Mouse (Mus musculus) B cell, adult 62 days (primary cell): ENCODE results near the gene S100a13. TPM values are rescaled to one million over a fixed set of nuclear protein-coding genes. Genes with fewer than 3 reads are reported as not detected.

Experiments
- total RNA-seq: library from RNA; stranded (reverse); gene quantifications from 4 replicates; pipeline ENCODE4 v1.2.4, GENCODE M21; 2023

S100a13 gene
- total RNA-seq: 14.6 to 23.9 TPM (median 17.6 TPM) in 4 replicates

DNA sequence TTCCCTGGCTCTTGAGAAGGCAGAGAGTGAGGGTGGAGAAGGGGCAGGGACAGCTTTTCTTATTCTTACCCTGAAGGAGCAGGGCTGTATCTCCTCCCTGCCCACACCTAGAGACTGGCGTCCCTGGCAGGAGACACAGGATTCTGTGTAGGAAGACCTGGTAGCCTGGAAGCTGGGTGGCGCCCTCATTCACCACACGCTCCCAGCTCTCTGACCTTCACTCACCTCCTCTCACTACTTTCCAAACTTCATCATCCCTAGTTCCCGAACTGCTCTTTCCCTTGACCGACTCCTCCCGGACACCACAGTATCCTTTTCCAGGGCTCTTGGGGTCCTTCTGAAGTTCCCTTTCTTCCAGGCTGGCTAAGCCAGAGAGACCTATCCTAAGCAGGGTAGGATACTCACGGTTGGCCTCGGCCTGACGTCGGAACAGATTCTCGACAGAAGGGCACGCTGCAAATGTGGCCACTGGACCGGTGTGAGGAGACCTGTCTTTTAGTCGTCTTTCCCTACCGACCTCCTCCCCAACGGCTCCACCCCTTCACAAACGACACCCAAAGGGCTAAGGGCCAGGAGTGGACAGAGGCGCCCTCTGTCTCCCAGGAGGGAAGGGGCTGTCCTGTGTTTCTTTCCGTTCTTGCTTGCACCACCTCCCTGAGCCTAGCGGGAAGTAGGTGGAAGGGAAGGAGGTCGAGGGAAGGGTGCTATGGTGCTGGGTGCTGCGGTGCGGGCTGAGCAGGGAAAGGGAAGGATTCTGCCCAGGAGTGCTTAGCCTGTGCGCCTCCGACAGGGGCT, at the start of gene S100a13, which contains the start of gene S100a1:
TSS of gene S100a13 (plus strand) at position 640 of the 795 bp plus-strand sequence.
TSS of gene S100a1 (minus strand) at position 597 of the 795 bp plus-strand sequence.

DNA sequence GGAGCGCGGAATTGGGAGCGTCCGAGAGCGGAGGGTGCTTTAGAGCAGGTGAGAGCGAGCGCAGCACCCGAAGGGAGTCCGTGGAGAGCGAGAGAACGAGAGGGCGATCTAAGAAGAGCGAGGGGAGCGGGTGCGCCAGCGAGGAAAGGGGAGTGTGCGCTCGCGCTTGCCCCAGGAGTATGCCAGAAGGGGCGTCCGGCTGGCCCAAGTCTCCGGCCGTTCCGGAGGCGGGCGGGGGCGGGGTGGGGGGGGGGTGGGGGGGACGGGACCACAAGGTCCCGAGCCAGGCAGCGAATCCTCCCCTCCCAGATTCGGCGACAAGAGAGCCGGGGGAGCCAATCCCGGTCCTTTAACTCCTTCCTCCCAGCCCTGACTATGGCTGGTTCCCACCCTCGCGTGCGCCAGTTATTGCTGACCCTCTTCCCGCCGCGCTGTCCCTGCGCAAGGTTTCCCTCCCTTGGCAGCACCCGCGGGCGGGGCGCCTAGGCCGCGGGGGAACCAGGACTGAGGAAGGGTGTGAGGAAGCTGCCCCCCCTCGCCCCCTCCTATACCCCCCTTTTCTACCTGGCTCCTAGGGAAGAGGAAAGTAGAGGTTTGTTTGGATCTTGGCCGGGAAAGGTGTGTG, 48.4 kb upstream of the S100a13 start, which contains the start of gene Npr1:
TSS of gene Npr1 (minus strand) at position 181 of the 625 bp plus-strand sequence.

DNA sequence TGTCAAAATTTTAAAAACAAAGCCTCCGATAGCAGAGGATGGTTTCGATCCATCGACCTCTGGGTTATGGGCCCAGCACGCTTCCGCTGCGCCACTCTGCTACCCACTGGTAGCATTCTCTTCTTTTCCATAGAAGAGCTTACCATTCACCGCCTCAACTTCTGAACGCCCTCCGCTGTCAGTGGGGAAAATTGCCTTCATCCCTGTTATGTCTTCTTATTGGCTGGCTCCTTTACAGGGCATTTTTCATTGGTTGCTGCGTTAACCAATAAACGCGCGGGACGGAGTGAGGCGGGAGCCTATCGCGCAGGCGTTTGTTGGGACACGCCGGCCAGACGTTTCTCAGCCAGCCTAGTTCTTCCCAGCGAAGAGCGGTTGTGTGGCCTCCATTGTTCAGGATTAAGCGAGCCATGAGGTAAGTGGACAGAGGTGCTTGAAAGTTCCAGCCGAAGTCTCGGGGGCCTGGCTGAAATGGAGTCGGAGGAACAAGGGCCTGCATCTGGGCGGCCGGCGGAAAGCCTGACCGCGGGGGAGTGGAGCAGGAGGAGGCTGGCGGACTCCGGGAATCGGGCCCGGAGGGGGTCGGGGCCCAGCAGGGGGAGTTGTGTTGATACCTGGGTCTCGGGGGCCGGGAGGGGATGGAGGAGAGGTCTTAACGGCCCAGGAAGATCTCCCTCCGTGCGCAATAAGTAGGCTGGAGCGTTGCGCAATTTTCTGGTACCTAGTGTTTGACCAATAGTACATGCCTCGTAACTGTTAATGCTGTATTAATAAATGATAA, 38.2 kb upstream of the S100a13 start, which contains the start of gene Ilf2:
TSS of gene Ilf2 (plus strand) at position 296 of the 781 bp plus-strand sequence.

DNA sequence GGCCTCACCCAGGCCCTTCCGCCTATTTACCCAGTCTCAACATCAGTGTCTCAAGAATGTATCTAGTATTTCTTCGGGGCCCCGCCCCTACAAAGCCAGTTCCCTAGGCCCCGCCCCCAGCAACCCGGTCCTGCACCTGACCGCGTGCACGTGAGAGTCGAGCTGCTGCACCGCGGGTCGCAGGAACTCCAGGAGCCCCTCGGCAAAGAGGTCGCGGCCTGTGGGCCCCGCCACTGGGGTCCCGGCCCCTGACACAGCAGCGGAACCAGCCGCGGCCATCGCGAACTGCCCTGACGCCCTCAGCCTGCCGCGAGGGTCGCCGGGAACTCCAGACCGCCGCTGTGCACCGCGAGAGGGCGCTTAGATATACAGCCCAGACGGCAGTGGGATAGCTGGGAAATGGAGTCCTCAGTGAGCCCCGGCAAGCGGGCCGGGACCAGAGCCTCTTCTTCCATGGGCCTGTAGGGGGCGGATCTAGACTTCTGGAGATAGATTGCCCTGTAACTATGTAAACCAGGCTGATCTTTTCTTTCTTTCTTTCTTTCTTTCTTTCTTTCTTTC, 23.5 kb upstream of the S100a13 start, which contains the start of gene Snapin:
TSS of gene Snapin (minus strand) at position 338 of the 561 bp plus-strand sequence.

DNA sequence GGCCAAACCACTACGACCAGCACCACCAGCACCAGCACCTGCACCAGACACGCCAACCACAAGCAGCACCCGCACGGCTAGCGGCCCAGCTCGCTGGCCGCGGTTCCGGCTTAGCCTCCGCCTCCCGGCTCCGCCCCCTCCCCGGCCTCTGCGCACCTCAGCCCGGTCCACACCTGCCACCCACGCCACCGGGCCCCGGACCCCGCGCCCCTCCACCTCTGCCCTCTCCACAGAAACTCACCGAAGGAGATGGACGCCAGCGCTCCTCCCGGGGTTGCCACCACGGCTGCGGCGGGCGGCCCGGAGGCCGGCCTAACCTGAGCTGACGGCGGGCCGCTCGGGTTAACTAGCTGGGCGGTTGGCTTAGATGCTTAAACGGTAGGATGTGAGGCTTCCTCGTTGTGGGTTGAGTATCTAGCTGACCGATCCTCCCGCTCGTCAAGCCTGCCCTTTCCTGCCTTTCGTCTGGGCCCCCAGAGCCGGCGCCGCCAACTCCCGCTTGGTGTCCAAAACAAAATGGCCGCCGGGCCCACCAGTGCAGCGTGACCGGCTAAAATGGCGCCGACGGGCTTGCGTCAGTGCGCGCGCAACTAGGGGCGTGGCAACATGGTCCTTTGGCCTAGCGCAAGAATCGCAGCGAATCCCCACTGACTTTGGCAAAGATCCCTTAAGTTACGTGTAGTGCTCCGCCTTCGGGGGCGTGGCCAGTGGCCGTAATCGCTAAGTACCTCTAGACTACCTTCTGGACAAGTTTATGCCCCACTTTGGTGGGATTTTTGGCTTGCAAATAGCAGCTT, 5.1 kb upstream of the S100a13 start, which contains the start of gene Chtop:
TSS of gene Chtop (minus strand) at position 549 of the 797 bp plus-strand sequence.

DNA sequence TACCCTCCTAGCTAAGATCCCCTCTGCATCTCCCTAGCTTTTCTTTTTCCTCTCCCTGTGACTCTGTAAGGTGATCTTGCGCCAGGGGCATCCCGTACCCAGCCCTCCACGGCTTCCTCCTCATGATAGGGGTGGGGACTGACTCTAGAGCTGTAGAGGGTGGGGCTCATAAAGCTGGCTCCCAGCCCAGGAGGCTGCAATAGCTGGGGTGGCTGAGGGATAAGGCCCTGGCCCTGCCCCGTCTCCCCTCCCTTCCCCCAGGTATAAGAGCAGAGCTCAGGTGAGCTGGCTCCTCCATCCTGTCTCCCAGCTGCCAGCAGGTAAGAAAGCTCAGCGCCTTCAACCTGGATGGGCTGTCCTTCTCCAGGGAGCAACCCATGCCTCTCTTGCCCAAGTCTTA, 12.3 kb downstream of the S100a13 start, which contains the start of gene S100a14:
TSS of gene S100a14 (plus strand) at position 277 of the 400 bp plus-strand sequence.

DNA sequence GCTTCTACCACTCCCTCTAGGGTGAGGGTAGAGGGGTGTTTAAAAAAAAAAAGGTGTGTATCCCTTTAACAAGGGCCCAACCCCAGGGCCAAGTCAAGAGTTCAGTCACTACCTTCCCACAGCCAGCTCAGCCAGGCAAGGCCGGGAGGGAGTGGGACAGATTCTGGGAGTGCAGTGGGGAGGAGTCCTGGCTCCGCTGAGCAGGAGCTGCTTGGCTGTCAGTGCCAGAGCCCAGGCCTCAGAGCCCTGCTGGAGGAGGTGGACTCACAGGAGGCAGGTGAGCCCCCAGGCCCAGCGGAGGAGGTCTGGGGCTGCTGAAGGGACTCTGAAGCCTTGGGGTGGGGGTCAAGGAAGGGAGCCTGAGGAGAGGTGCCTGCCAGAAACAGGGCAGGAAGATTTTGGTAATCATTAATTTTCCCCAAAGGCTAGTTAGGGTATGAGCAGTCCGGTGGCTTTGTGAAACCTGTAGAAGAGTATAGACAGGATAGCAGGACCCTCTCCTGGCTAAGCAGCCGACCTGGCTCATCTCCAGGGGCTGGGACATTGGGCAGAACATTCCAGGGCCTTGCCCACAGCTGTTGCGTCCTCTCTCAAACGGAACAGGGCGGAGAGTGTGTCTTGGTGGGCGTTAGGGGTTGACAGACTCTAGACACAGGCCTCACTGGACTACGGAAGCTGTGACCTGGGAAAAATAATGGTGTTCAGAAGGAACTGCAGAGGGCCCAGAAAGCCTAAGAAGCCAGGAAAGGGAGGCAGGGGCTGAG, 23.1 kb downstream of the S100a13 start, which contains the start of gene S100a16:
TSS of gene S100a16 (plus strand) at position 114 of the 764 bp plus-strand sequence.

DNA sequence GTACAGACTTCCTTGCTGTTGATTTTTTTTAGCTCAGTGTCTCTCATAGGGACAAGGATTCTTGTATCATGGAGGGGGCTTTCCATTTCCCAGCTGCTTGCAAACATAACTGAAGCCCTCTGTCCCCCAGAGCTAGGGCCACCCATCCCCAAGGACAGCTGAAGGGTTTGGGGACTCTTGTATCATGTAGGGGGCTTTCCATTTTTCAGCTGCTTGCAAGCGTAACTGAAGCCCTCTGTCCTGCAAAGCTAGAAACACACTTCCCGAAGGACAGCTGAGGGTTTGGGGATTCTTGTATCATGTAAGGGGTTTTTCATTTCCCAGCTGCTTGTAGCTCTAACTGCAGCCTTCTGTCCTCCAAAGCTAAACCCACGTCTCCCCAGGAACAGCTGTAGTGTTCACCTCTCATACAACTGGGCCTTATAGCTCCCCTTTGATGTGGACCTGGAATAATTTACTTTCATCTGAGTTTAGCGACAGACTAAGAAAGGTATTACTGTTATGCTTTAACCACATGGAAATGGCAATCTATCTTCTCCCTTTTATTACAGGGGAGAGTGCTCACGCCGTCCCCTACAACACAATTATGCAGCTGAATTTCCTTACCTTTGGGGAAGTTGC, 45.9 kb downstream of the S100a13 start, which contains the start of gene S100a3:
TSS of gene S100a3 (plus strand) at position 571 of the 621 bp plus-strand sequence.

Other genes starting within 250 kb of the S100a13 start
- gene Dennd4b, start 249.2 kb upstream of the S100a13 start, total RNA-seq: 174 to 184 TPM (median 178 TPM) in 4 replicates
- gene Gatad2b, start 221.3 kb upstream of the S100a13 start, total RNA-seq: 124 to 137 TPM (median 130 TPM) in 4 replicates
- 0.91 to 1.4 TPM (median 1.1 TPM) in 4 replicates for gene Slc27a3, start 124.5 kb upstream of the S100a13 start, total RNA-seq
- gene Ints3, start 80.8 kb upstream of the S100a13 start, total RNA-seq: 50.2 to 54.0 TPM (median 52.5 TPM) in 4 replicates
- not detected in 4 replicates for gene Npr1, start 48.6 kb upstream of the S100a13 start, total RNA-seq
- 92.2 to 99.3 TPM (median 93.2 TPM) in 4 replicates for gene Ilf2, start 38.3 kb upstream of the S100a13 start, total RNA-seq
- gene Snapin, start 23.4 kb upstream of the S100a13 start, total RNA-seq: 56.1 to 60.1 TPM (median 57.1 TPM) in 4 replicates
- gene Chtop, start 4.9 kb upstream of the S100a13 start, total RNA-seq: 193 to 200 TPM (median 196 TPM) in 4 replicates
- 0.95 to 1.3 TPM in 2 of 4 replicates, not detected in the others for gene S100a1, start within 50 bp of the S100a13 start, total RNA-seq
- gene S100a14, start 12.4 kb downstream of the S100a13 start, total RNA-seq: 0.44 TPM in 1 of 4 replicates, not detected in the others
- not detected in 4 replicates for gene S100a16, start 22.8 kb downstream of the S100a13 start, total RNA-seq
- gene S100a3, start 46.1 kb downstream of the S100a13 start, total RNA-seq: 2.2 TPM in 1 of 4 replicates, not detected in the others
- not detected in 4 replicates for gene S100a2, start 75.8 kb downstream of the S100a13 start, total RNA-seq
- not detected in 4 replicates for gene Gm42674, start 87.5 kb downstream of the S100a13 start, total RNA-seq
- gene S100a4, start 89.3 kb downstream of the S100a13 start, total RNA-seq: 48.5 to 75.1 TPM (median 62.5 TPM) in 4 replicates
- 3.9 to 4.7 TPM (median 4.0 TPM) in 3 of 4 replicates, not detected in the other for gene S100a5, start 94.1 kb downstream of the S100a13 start, total RNA-seq
- 71.2 to 102 TPM (median 82.5 TPM) in 4 replicates for gene S100a6, start 98.4 kb downstream of the S100a13 start, total RNA-seq
- gene S100a7a, start 139.6 kb downstream of the S100a13 start, total RNA-seq: 0.46 TPM in 1 of 4 replicates, not detected in the others
- 5.7 to 11.2 TPM (median 8.4 TPM) in 4 replicates for gene S100a8, start 154.5 kb downstream of the S100a13 start, total RNA-seq
- 9.1 to 13.0 TPM (median 10.7 TPM) in 4 replicates for gene S100a9, start 181.3 kb downstream of the S100a13 start, total RNA-seq
- not detected in 4 replicates for gene Pglyrp4, start 212.5 kb downstream of the S100a13 start, total RNA-seq